Mouse (Mus musculus) spleen, postnatal 14 days (tissue): ENCODE measurements around the gene Nfix.

Source experiments
- DNase-seq, 2 experiments: peaks; one replicate each; pipeline ENCODE4 v3.0.0; 2021 to 2022; ENCODE audit warnings: low spot score in 2 of 2

The Nfix gene

GRCm38 (mm10) chr8:84738715-84739400 lies 61.3 kb downstream of the Nfix start:
- DNase-seq = no peak

GRCm38 (mm10) chr8:84738266-84738665 lies 61.9 kb downstream of the Nfix start:
- no peak for DNase-seq

- peak; percentile 67 to 80 for DNase-seq
Observed at GRCm38 (mm10) chr8:84737608-84738007, 62.5 kb downstream of the Nfix start.

- no peak for DNase-seq
Observed at GRCm38 (mm10) chr8:84736521-84736920, 63.6 kb downstream of the Nfix start.

- no peak for DNase-seq
Observed at GRCm38 (mm10) chr8:84735597-84735996, 64.5 kb downstream of the Nfix start.

GRCm38 (mm10) chr8:84734680-84735079 lies 65.5 kb downstream of the Nfix start:
- no peak for DNase-seq

GRCm38 (mm10) chr8:84733959-84734358 lies 66.2 kb downstream of the Nfix start:
- no peak for DNase-seq

GRCm38 (mm10) chr8:84732996-84733395 lies 67.1 kb downstream of the Nfix start:
- DNase-seq = no peak

GRCm38 (mm10) chr8:84732545-84732944 lies 67.6 kb downstream of the Nfix start:
- DNase-seq = no peak

GRCm38 (mm10) chr8:84731371-84732177 lies 68.6 kb downstream of the Nfix start:
- DNase-seq = no peak

- peak; percentile 66 to 67 for DNase-seq
Observed at GRCm38 (mm10) chr8:84730541-84731370, 69.4 kb downstream of the Nfix start.

GRCm38 (mm10) chr8:84729921-84730362 lies 70.2 kb downstream of the Nfix start:
- no peak for DNase-seq

GRCm38 (mm10) chr8:84728474-84728873 lies 71.7 kb downstream of the Nfix start:
- DNase-seq = no peak

GRCm38 (mm10) chr8:84725941-84726259 lies 74.2 kb downstream of the Nfix start:
- no peak for DNase-seq

GRCm38 (mm10) chr8:84725246-84725940 lies 74.8 kb downstream of the Nfix start:
- DNase-seq = no peak

GRCm38 (mm10) chr8:84724683-84725082 lies 75.5 kb downstream of the Nfix start:
- DNase-seq = no peak

GRCm38 (mm10) chr8:84723571-84723900 lies 76.6 kb downstream of the Nfix start:
- no peak for DNase-seq

- DNase-seq = peak; percentile 79 to 80
Observed at GRCm38 (mm10) chr8:84722850-84723570, 77.1 kb downstream of the Nfix start, which contains the start of gene G430095P16Rik. Gene G430095P16Rik, plus strand, starts transcription at chr8:84723007.

GRCm38 (mm10) chr8:84722530-84722849 lies 77.7 kb downstream of the Nfix start:
- no peak for DNase-seq

GRCm38 (mm10) chr8:84718959-84719690 lies 81.0 kb downstream of the Nfix start:
- DNase-seq = no peak

- DNase-seq = no peak
Observed at GRCm38 (mm10) chr8:84718476-84718875, 81.7 kb downstream of the Nfix start.
